Mouse (Mus musculus) liver, adult 2 months (tissue): ENCODE data around the gene Thbs3. TPM values are rescaled to one million over a fixed set of nuclear protein-coding genes. Genes with fewer than 3 reads are reported as not detected.

Experiments
- DNase-seq: peaks from one replicate; pipeline ENCODE4 v3.0.0-alpha.2; 2011; ENCODE audit warnings: low read depth, low spot score; ENCODE audit errors: extremely low read depth
- H3K27ac ChIP-seq: fragments of 200-500 bp; replicated peaks from 2 replicates; pipeline ENCODE4 v1.5.1; 2012; ENCODE audit warnings: low read depth, mild to moderate bottlenecking, control low read depth, inconsistent platforms, low read length; ENCODE audit not compliant: insufficient read depth
- H3K27me3 ChIP-seq: fragments of 200-500 bp; 2 replicates; pipeline ENCODE4 v1.6.1; 2012; ENCODE audit warnings: mild to moderate bottlenecking, moderate library complexity, low read length, inconsistent platforms; ENCODE audit not compliant: control insufficient read depth, insufficient read depth
- H3K36me3 ChIP-seq: fragments of 200-500 bp; 2 replicates; pipeline ENCODE4 v1.6.1; 2012; ENCODE audit warnings: low read length, inconsistent platforms; ENCODE audit not compliant: control insufficient read depth, insufficient read depth
- H3K4me1 ChIP-seq: fragments of 200-500 bp; 2 replicates; pipeline ENCODE4 v1.6.1; 2011; ENCODE audit warnings: low read length; ENCODE audit not compliant: control insufficient read depth, insufficient read depth
- H3K4me3 ChIP-seq: fragments of 200-500 bp; 2 replicates; pipeline ENCODE4 v1.5.1; 2011; ENCODE audit warnings: low read depth, mild to moderate bottlenecking, control low read depth, low read length, moderate library complexity; ENCODE audit not compliant: insufficient read depth
- H3K79me2 ChIP-seq: fragments of 200-500 bp; 2 replicates; pipeline ENCODE4 v1.6.1; 2012; ENCODE audit warnings: inconsistent platforms, mild to moderate bottlenecking, low read length, moderate library complexity; ENCODE audit not compliant: control insufficient read depth, insufficient read depth
- H3K9ac ChIP-seq: fragments of 200-500 bp; 2 replicates; pipeline ENCODE4 v1.6.1; 2012; ENCODE audit warnings: low read depth, mild to moderate bottlenecking, control low read depth, inconsistent platforms, low read length
- CTCF ChIP-seq: fragments of 200-500 bp; IDR thresholded peaks from 2 replicates; pipeline ENCODE4 v1.5.1; 2011; ENCODE audit warnings: low read depth, low read length, control low read depth
- POLR2A ChIP-seq: fragments of 200-500 bp; IDR thresholded peaks from 2 replicates; pipeline ENCODE4 v1.6.1; 2011; ENCODE audit warnings: low read length, control low read depth; ENCODE audit not compliant: insufficient read depth; ENCODE audit errors: extremely low read depth
- WGBS: fragments of 180-500 bp; shearing (Covaris S2); methylation state at CpG from one replicate; pipeline ENCODE4 v1.1.7; 2018; 5-methylcytosine and 5-hydroxymethylcytosine counted together
- polyA plus RNA-seq: library from polyadenylated mRNA; depleted of rRNA; stranded (reverse); fragments of >200 nt; gene quantifications from 2 replicates; pipeline ENCODE4 v1.2.3, GENCODE M21; 2012
- total RNA-seq: library from RNA; depleted of rRNA; stranded (reverse); fragments of >200 nt; gene quantifications from 2 replicates; pipeline ENCODE4 v1.2.3, GENCODE M21; 2014

The Thbs3 gene
- total and polyA plus RNA-seq, 2 experiments, result 0.92 to 1.2 TPM

DNA sequence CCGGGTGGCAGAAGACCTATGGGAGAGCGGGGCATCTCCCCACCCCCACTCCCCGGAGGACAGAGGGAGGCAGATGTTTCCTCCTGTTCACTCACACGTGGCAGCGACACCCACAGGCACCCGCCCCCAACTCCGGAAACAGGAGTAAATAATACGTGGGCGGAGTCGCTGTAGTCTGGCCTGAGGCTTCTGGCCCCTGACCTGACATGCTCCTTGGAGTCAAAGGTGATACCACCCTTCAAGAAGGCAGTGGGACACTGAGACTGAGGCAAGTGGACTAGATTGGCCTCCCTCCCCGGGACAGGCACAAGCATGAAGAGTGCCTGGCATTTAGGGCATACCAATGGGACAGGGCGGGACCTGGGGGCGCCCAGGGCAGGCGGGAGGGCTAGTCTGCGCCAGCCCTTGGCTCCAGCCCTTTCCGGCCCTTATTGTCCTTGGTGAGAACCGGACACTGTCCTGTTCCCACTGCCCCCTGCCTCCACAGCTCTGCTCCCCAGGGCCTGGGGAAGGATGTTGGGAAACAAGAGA is 36.5 kb downstream of the Thbs3 start:
- Histone ChIP-seq H3K4me1 (peaks cover 13% of the 10 kb centered on the region), H3K79me2 (no peaks in the 10 kb centered on the region), H3K9ac (no peak overlapping the region), H3K36me3 (no peaks in the 10 kb centered on the region), H3K27ac (no peak overlapping the region), H3K27me3 (no peaks in the 10 kb centered on the region), H3K4me3 (no peak overlapping the region)
- 16% methylated on average over 17 of the region's 17 CpGs for WGBS
- no peak for TF ChIP-seq POLR2A
- no peak for DNase-seq

DNA sequence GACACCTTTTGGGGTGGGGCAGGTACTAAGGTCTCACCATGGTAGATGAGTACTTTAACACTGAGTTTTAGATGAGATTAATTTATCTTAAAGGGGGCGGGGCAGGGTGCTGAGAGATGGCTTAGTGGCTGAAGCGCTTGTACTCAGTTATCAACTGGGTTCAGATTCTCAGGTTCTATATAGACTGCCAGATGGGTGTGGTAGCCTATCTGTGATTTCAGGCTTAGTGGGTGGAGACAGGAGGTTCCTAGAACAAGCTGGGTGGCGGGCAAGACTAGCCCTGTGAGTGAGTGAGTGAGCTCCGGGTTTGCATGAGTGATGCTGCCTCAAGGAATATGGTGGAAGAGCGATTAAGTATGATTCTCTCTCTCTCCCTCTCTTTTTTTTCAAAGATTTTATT is 40.0 kb downstream of the Thbs3 start:
- H3K27me3 ChIP-seq, result no peaks in the 10 kb centered on the region
- H3K79me2 ChIP-seq, result no peaks in the 10 kb centered on the region
- no peak for TF ChIP-seq POLR2A
- TF ChIP-seq CTCF, result no peak
- no peak overlapping the region for H3K4me3 ChIP-seq
- H3K27ac ChIP-seq, result no peak overlapping the region
- no peaks in the 10 kb centered on the region for H3K36me3 ChIP-seq
- H3K4me1 ChIP-seq, result peaks cover 7% of the 10 kb centered on the region; the same call in 1 of the 2 replicates
- no peak overlapping the region for H3K9ac ChIP-seq
- 92% methylated on average over 5 of the region's 5 CpGs for WGBS
- no peak for DNase-seq

DNA sequence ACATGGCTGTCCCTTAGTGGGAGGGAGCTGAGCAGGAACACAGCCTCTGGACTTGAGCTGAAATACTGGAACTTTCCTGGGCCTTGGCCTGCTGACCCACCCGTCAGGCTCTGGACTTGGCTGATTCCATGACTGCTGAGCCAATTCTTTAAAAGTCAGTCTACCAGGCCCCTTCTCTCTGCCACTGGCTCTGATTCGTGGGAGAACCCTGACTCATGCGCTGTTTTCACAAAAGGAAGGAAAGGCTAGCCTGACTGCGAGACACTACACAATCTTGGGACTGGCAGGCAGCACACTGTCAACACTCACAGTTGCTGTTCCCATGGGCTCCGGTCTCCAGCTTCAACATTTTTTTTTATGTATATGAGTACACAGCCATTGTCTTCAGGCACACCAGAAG is 41.2 kb downstream of the Thbs3 start:
- DNase-seq, result no peak
- 85% methylated on average over 5 of the region's 5 CpGs for WGBS
- TF ChIP-seq CTCF, result no peak
- no peak for TF ChIP-seq POLR2A
- Histone ChIP-seq H3K36me3 (no peaks in the 10 kb centered on the region), H3K4me1 (0 out of 2 replicates have a peak, but pooled peaks cover 1% of the 10 kb centered on the region), H3K9ac (no peak overlapping the region), H3K4me3 (no peak overlapping the region), H3K27me3 (no peaks in the 10 kb centered on the region), H3K79me2 (no peaks in the 10 kb centered on the region), H3K27ac (no peak overlapping the region)

- Histone ChIP-seq H3K4me3 (no peak within 1 kb of the TSS), H3K79me2 (no peaks in the 10 kb centered on the region), H3K36me3 (no peaks in the 10 kb centered on the region), H3K27ac (no peak within 1 kb of the TSS), H3K4me1 (no peaks in the 10 kb centered on the region), H3K27me3 (no peaks in the 10 kb centered on the region), H3K9ac (no peak within 1 kb of the TSS)
- TF ChIP-seq CTCF (no peak), POLR2A (no peak)
- DNase-seq, result no peak
- WGBS, result 65% methylated on average over 7 of the region's 7 CpGs
Observed at GRCm38 (mm10) chr3:89259076-89259475, 44.1 kb downstream of the Thbs3 start, which contains the start of gene Dpm3. Gene Dpm3 (plus strand): TSS chr3:89259358.

DNA sequence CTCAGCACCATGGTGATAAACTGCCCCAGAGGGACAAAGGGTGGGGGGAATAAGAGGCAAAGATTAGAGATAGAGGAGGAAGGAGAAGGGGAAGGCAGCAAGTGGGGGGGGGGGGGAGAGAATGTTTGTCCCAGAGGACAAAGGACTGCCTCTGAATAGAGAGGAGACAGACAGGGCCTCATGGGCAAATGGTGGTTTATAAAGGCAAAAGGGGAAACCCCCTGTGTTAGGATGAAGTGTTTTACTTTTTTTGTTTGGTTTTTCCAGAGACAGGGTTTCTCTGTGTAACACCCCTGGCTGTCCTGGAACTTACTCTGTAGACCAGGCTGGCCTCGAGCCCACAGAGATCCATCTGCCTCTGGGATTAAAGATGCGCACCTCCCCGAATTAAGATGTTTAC is 45.2 kb downstream of the Thbs3 start:
- WGBS, result 85% methylated on average over 3 of the region's 3 CpGs
- TF ChIP-seq CTCF (no peak), POLR2A (no peak)
- no peaks in the 10 kb centered on the region for H3K36me3 ChIP-seq
- H3K4me1 ChIP-seq, result no peaks in the 10 kb centered on the region
- no peaks in the 10 kb centered on the region for H3K27me3 ChIP-seq
- no peak overlapping the region for H3K9ac ChIP-seq
- DNase-seq, result no peak
- H3K4me3 ChIP-seq, result no peak overlapping the region
- no peak overlapping the region for H3K27ac ChIP-seq
- no peaks in the 10 kb centered on the region for H3K79me2 ChIP-seq

DNA sequence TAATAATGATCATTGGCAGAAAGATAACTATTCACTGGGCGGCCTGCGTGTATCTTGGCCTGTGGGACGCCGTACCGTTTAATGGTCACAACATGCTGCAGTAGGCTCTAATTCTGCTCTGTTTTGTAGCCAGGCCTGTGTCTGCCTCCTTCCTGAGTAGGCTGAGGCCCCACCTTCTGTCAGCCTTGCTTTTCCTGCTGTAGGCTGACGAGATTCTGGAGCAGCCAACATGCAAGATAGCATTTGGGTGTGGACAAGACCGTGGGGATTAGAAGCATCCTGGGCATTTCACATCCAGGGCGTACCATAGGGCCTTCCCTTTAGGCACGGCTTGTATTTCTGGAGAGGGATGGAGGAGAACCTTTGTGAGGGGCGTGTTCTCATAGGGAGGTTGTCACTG is 47.4 kb downstream of the Thbs3 start:
- Histone ChIP-seq H3K27me3 (no peaks in the 10 kb centered on the region), H3K27ac (no peak overlapping the region), H3K9ac (no peak overlapping the region), H3K79me2 (peaks cover 4% of the 10 kb centered on the region; the same call in 1 of the 2 replicates), H3K4me3 (no peak overlapping the region), H3K4me1 (peaks cover 4% of the 10 kb centered on the region), H3K36me3 (no peaks in the 10 kb centered on the region)
- TF ChIP-seq CTCF, result no peak
- TF ChIP-seq POLR2A, result no peak
- WGBS, result 81% methylated on average over 10 of the region's 10 CpGs
- DNase-seq, result no peak
